Mouse (Mus musculus) intestine, postnatal 0 days (tissue): ENCODE results near the gene Acer2. TPM values are rescaled to one million over a fixed set of nuclear protein-coding genes. Genes with fewer than 3 reads are reported as not detected.

Source experiments
- ATAC-seq: fragments of 200-750 bp; cut with Nextera tagmentation; 2 replicates; pipeline ENCODE4 v1.8.0; 2017; ENCODE audit warnings: mild to moderate bottlenecking, moderate TSS enrichment, moderate library complexity
- H3K27ac ChIP-seq: fragments of 300-500 bp; sonication (generic); 2 replicates; pipeline ENCODE4 v1.5.1; 2014; ENCODE audit warnings: mild to moderate bottlenecking, low read depth, low read length, moderate library complexity
- H3K27me3 ChIP-seq: fragments of 300-500 bp; sonication (generic); replicated peaks from 2 replicates; pipeline ENCODE4 v1.6.1; 2014; ENCODE audit warnings: low read length, mixed read lengths; ENCODE audit not compliant: control insufficient read depth, insufficient read depth
- H3K36me3 ChIP-seq: fragments of 300-500 bp; sonication (generic); 2 replicates; pipeline ENCODE4 v1.6.1; 2014; ENCODE audit warnings: mild to moderate bottlenecking, moderate library complexity; ENCODE audit not compliant: control insufficient read depth, insufficient read depth
- H3K4me1 ChIP-seq: fragments of 300-500 bp; sonication (generic); replicated peaks from 2 replicates; pipeline ENCODE4 v1.6.1; 2014; ENCODE audit warnings: antibody characterized with exemption, low read length, mixed read lengths; ENCODE audit not compliant: control insufficient read depth, insufficient read depth
- H3K4me2 ChIP-seq: fragments of 300-500 bp; sonication (generic); replicated peaks from 2 replicates; pipeline ENCODE4 v1.6.1; 2014; ENCODE audit warnings: low read depth, mild to moderate bottlenecking, moderate library complexity
- H3K4me3 ChIP-seq: fragments of 300-500 bp; sonication (generic); 2 replicates; pipeline ENCODE4 v1.5.1; 2014; ENCODE audit warnings: low read depth, low read length
- H3K9ac ChIP-seq: fragments of 300-500 bp; sonication (generic); 2 replicates; pipeline ENCODE4 v1.6.1; 2014; ENCODE audit warnings: mild to moderate bottlenecking, low read depth, low read length
- H3K9me3 ChIP-seq: fragments of 300-500 bp; sonication (generic); 2 replicates; pipeline ENCODE4 v1.6.1; 2016; ENCODE audit warnings: mixed run types; ENCODE audit not compliant: control insufficient read depth
- CTCF ChIP-seq: sonication (generic); IDR thresholded peaks from 2 replicates; pipeline ENCODE4 v1.5.1; 2016; ENCODE audit warnings: low read depth, mild to moderate bottlenecking, control low read depth, antibody characterized with exemption, moderate library complexity
- WGBS: fragments of 180-500 bp; shearing (Covaris S2); extraction: QIAGEN DNeasy Blood & Tissue Kit; methylation state at CpG from one replicate; pipeline ENCODE4 v1.1.7; 2014; 5-methylcytosine and 5-hydroxymethylcytosine counted together
- polyA plus RNA-seq: library from polyadenylated mRNA; unstranded; fragments of >200 nt; fragmentation: Nextera tagmentation; extraction: Ambion mirVana; gene quantifications from 2 replicates; pipeline ENCODE4 v1.2.1, GENCODE M21; 2015

The Acer2 gene
- polyA plus RNA-seq, 1 experiment from 2014 or later = 9.7 TPM

DNA sequence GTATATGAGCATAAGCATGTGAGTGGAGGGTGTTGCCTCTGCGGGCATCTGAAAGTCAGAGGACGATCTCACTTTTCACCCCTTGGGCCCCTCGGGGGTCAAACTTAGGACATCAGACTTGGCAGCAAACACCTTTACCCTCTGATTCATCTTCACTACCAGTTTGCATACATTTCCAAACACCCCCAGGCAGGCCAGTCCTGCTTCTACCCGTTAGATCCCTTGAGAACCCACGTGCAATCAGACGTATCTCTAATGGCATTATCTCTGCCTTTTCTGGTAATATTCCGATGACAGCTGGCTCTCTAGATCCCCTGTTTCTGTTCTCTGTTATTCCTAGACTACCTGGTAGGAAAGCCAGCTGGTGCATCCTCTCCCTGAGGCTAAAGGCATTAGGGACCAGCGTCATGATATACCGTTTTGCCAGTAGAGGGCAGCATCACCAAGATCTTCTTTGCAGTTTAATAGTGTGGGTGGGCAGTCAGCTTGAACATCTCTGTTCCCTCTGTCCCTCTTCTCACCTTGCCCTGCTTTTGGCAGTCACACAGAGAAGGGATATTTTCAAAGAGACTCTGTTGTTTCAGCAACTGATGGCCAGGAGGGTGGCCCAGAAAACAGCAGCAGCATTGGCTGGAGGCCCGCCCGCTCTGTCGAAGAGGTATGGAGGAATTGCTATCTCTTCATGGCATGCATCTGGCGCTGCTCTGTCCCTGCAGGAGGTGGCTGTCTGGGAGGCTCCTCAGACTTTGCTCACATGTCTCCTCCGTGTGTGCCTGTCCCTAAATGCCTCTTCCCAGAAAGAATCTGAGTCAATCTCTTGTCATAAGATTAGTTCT is 83.6 kb downstream of the Acer2 start:
- H3K36me3 ChIP-seq = no peaks in the 10 kb centered on the region
- no peak overlapping the region for H3K4me3 ChIP-seq
- H3K27ac ChIP-seq = no peak overlapping the region
- no peak overlapping the region for H3K9ac ChIP-seq
- no peaks in the 10 kb centered on the region for H3K9me3 ChIP-seq
- WGBS = 39% methylated on average over 14 of the region's 14 CpGs
- no peak for ATAC-seq
- no peaks in the 10 kb centered on the region for H3K4me1 ChIP-seq
- TF ChIP-seq CTCF = peak; percentile 84
- H3K4me2 ChIP-seq = no peak overlapping the region
- H3K27me3 ChIP-seq = no peaks in the 10 kb centered on the region

DNA sequence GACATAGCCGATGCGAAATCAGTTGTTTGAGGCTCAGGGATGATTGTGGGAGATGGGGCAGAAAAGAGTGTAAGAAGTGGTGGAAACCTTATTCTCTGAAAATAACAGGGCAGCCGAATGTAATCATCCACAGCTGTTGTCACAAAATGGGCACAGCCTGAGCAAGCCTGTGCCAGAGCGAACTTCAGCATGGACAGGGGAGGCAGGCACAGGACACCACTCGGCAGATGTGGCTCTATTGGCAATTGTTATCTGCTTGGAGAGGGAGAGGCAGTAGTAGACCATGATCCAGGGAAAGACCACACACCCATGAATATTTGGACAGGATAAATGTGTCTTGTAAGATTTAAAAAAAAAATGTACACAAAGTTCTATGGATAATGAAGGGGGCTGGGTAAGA is 103.1 kb downstream of the Acer2 start:
- 78% methylated on average over 5 of the region's 5 CpGs for WGBS
- Histone ChIP-seq H3K36me3 (no peaks in the 10 kb centered on the region), H3K4me2 (no peak overlapping the region), H3K27ac (no peak overlapping the region), H3K4me1 (no peaks in the 10 kb centered on the region), H3K4me3 (no peak overlapping the region), H3K27me3 (no peaks in the 10 kb centered on the region), H3K9ac (no peak overlapping the region), H3K9me3 (no peaks in the 10 kb centered on the region)
- no peak for TF ChIP-seq CTCF
- no peak for ATAC-seq

Other genes starting within 250 kb of the Acer2 start
- gene Plin2, start 204.3 kb upstream of the Acer2 start, polyA plus RNA-seq = 500 and 531 TPM in 2 replicates
- 3.2 and 3.8 TPM in 2 replicates for gene Dennd4c, start 125.8 kb upstream of the Acer2 start, polyA plus RNA-seq
- 350 and 389 TPM in 2 replicates for gene Rps6, start 17.0 kb upstream of the Acer2 start, polyA plus RNA-seq